Mouse (Mus musculus): ENCODE measurements around the gene Gfpt2. TPM values are rescaled to one million over a fixed set of nuclear protein-coding genes. Genes with fewer than 3 reads are reported as not detected.

Gene Gfpt2
- total RNA-seq, 1 experiment from 2014 or later: 0.19 TPM

DNA sequence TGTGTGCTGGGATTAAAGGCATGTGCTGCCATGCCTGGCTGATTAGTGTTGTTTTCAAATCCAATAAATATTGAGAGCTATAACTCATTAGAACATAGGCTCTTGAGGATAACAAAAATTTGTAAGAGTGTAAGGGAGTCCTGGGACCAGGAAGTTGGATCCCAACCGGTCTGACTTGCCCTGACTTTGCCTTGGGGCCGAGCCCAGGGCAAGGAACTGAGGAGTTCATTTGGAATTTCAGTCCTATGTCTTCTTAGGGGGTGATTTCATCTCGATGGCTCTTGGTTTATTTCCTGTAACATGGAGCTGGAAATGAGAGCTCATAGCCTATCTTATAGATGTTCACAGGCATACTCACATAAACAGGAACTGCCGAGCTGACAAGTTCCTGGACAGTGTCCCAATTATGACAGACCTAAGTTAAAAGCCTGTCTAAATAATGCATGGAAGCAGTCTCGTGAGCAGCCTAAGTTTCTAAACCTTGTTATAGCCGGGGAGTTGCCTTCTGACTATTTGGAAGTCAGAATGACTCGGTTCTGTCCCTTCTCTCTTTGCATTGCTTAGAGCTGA lies 35.3 kb downstream of the Gfpt2 start:
- no peak for ATAC-seq (replicated peaks; ENCODE audit: insufficient number of reproducible peaks, low FRiP score, low TSS enrichment, poor library complexity, severe bottlenecking)

DNA sequence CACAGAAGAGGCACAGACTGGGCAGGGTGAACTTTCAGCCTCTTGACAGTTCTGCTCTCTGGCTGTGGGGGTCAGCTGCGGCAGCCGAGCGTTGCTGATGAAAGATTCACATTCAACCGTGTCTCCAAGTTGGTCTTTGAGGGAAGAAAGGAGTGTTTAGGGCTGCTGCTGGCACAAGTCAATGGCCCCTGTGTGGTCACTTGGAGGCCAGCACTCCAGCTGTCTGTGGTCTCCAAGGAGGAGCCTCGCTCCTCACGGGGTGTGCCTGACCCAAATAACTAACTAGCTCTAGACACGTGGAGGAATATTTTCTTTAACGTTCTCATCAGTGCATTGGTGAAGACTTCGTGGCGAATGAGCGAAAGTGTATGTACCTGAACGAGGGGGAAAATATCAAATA lies 38.0 kb downstream of the Gfpt2 start:
- ATAC-seq (replicated peaks; ENCODE audit: insufficient number of reproducible peaks, low FRiP score, low TSS enrichment, poor library complexity, severe bottlenecking): no peak

DNA sequence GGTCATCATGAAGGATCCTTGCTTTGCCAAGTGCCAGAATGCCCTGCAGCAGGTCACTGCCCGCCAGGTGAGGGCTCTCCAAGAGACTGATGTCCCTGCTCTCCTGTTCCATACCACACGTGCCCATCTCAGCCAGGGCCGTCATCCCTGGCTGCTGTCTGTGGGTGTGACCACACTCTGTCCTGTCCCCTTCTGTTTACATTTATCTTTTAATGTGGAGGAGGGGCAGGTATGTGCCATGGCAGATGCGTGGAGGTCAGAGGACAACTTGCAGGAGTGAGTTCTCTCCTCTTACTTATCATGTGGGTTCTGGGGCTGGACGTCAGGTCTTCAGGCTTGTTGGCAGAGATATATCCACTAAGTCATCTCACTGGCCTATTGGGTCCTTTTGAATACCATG lies 39.0 kb downstream of the Gfpt2 start:
- ATAC-seq (replicated peaks; ENCODE audit: insufficient number of reproducible peaks, low FRiP score, low TSS enrichment, poor library complexity, severe bottlenecking): no peak

DNA sequence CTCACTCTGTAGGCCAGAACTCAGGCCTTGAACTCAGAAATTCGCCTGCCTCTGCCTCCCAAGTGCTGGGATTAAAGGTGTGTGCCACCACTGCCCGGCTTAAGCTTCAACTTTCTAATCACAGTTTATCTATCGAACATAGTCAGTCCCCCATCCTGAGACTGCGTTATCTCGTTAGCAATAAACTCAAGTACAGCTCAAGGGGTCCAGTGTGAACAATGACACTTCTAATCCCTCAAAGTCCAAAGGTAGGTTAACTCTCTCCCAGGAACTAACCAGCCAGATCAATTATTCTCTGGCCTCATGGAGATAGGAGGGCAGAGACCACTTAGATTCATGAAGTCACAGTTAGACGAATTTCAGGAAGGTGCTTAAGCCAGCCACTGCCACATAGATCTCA lies 40.3 kb downstream of the Gfpt2 start:
- ATAC-seq (replicated peaks; ENCODE audit: insufficient number of reproducible peaks, low FRiP score, low TSS enrichment, poor library complexity, severe bottlenecking): no peak

DNA sequence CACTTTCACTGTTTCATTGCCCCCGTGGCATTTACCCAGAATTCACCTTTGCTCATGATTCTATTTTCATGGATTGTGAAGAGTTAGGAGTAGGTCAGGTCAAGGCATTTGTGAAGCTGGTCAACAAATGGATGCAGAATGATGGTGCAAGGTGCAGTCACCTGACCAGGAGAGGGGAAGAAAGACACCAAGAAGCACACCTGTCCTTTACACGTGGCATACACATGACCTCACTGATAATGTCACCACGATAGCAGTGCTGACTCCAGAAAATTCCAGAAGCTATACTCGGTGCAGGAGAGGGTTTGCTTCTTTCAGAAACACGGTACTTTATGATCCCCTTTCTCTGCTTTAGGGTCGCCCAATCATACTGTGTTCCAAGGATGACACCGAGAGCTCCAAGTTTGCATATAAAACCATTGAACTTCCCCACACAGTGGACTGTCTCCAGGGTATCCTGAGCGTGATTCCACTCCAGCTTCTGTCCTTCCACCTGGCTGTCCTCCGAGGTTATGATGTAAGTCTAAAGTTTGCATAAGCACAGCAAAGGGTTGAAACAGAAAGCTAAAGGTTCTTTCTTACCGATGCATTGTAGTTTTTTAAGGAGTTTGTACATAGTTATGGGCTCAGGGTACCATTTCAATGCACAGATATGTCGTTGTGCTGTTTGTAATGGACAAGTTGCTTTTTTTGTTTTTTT lies 41.4 kb downstream of the Gfpt2 start:
- ATAC-seq (replicated peaks; ENCODE audit: insufficient number of reproducible peaks, low FRiP score, low TSS enrichment, poor library complexity, severe bottlenecking): no peak

DNA sequence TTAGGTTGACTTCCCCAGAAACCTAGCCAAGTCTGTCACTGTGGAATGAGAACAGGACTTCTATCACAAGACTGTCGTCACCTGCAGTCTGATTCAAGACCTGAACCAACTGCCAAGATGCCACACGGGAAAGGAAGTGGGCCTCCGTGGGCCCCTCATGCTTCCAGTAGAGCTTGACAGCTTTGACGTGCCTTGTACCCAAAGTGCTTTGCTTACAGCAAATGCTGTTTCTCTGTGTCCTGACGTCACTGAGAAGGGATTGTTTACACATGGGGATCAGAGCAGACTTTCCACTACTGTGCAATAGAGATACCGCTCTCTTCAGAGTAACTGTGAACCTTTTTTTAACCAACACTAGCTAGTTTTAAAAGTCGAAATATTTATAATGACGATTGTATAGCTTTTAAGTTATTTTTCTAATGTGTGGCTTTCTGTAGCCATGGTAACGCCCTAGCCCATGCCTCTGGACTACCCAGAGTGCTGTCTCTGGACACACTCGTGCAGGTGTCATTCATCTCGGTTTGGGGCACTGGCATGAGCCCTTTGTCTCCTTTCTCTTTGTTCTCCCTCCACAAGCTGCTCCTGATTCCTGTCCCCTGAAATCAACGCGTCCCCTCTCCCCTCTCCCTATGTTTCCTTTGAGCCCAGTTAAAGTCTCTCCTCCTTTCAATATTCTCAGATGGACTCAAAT lies 43.9 kb downstream of the Gfpt2 start:
- ATAC-seq (replicated peaks; ENCODE audit: insufficient number of reproducible peaks, low FRiP score, low TSS enrichment, poor library complexity, severe bottlenecking): no peak

DNA sequence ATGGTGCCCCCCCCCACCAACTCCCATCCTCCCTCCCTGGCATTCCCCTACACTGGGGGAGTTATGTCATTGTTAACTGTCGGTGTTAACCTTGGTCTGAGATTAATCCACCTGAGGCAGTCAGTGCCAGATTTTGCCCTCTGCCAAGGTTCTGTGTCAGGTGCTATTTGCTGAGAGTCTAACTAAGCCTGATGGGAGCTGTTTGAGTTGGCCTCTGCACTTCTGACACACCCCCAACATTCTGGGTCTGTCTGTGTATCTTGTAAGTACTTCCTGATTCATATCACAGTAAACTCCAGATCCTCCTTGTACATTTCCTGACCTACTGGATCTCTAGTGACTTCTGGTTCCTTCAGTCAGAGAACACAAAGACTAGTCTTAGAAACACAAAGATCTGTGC lies 46.7 kb downstream of the Gfpt2 start:
- no peak for ATAC-seq (replicated peaks; ENCODE audit: insufficient number of reproducible peaks, low FRiP score, low TSS enrichment, poor library complexity, severe bottlenecking)

DNA sequence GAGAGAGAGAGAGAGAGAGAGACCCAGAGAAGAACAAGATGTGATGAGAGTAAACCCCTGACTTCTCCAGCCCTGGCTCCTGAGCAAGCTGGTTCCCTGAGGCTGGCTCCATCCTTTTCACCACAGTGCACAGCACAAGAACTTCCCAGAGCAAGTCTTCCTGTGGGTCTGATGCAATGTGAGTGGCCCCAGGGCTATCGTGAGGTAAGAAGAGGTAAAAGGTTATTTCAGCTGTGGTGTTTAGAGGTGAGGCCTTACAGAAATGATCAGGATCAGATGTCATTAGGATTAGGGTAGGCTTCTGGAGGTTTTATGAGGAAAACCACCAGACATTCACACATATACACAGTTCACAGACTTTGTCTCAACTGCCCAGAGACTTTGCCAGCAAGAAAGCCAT lies 47.9 kb downstream of the Gfpt2 start:
- ATAC-seq (replicated peaks; ENCODE audit: insufficient number of reproducible peaks, low FRiP score, low TSS enrichment, poor library complexity, severe bottlenecking): no peak

DNA sequence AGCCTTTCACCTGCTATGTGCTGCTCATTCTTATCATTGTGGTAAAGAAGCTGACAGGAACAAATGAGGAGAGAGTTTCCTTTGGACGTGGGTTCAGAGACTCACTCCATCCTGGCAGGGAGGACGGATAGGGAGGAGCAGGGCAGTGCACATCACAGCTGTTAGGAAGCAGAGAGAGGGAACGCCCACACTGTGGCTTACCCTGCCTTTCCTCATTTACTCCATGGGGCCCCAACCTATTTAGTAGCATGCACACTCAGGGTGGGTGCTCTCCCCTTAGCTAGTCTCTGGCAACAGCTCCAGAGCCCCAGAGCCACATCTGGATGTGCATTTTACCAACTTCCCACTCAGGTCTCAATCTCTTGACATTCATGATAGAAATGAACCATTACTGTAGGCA lies 48.7 kb downstream of the Gfpt2 start:
- no peak for ATAC-seq (replicated peaks; ENCODE audit: insufficient number of reproducible peaks, low FRiP score, low TSS enrichment, poor library complexity, severe bottlenecking)

DNA sequence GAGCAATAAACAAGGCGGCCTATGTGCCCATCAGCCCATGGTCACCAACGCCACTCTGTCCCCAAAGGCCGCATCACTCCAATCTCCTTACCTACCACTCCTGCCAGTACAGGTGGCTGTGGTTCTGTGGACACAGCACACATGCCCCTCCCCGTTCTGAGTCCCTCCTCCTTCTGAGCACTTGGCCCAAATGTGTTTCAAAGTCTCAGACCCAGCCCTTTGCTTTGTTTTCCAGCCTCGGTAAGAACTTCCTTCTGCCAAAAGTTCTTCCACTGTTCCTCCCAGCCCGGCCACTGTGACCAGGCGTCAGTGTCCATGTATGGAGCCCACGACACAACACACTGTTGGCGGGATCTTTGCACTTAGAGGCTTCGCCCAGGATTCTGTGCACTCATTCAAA lies 50.3 kb downstream of the Gfpt2 start:
- no peak for ATAC-seq (replicated peaks; ENCODE audit: insufficient number of reproducible peaks, low FRiP score, low TSS enrichment, poor library complexity, severe bottlenecking)

DNA sequence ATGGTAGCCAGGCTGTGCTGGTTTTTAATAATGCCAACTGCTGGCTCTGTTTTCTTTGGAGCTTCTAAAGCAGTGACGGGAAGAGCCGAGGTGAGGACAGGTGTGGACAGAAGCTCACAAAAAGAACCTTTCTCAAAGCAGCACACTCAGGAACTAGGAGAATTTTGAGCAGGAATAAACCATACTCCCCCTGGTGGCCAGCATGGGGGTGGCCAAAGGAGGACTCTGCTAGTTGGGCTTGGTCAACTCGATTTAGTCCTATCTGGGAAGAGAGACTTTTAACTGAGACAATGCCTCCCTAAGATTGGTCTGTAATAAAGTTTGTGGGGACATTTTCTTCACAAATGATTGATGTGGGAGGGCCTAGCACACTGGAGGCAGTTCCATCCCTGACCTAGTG lies 51.0 kb downstream of the Gfpt2 start:
- ATAC-seq (replicated peaks; ENCODE audit: insufficient number of reproducible peaks, low FRiP score, low TSS enrichment, poor library complexity, severe bottlenecking): peak; percentile 30; the same call in 1 of the 2 replicates

DNA sequence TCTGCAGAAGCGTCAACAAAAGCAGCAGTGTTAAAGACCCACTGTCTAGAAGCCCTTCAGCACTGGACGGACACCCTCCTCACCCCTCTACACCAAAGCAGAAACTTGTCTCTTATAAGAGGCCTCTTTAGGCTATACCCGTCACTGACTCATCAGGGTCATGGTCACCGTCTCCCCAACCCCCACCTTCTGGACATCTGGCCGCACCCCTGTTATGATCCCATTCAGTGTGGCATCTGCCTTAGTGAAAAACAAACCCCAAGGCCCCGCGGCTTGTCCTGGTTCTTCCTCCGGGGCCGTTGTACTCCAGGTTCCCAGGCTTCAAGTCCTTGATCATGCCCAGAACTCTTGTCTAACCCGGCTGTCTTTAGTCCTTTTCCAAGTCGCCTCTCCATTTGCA lies 52.0 kb downstream of the Gfpt2 start:
- 0 out of 2 replicates have a peak, but pooled peaks have one; percentile 3 for ATAC-seq (replicated peaks; ENCODE audit: insufficient number of reproducible peaks, low FRiP score, low TSS enrichment, poor library complexity, severe bottlenecking)

DNA sequence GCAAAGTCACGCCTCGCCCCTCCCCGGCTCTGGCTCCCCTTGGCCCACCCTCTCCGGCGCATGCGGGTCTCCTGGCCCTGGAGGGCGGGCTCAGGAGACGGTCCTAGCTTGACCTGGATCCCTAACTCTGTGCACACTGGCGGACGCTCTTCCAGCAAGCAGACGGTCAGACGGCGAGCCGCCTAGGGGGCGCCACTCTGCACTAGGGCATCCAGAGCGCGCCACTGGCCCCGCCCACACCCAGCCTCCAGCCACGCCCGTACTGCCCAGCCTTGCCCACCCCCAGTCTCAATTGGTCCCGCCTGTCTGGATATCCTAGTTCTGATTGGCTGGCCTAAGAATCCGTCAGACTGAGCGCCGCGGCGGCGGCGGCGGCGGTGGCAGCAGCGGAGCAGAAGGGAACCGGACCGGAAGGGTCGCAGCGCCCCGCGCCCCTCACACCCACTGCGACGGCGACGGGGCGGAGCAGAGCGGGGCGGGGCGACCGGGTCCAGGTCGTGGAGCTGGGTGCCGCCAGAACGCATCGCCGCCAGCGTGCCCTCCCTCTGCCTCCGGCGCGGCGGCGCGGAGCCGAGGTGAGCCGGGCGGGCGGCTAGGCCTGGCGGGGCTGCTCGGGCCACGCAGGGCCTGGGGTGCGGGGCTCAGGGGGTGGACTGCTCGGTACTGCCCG lies 52.6 kb downstream of the Gfpt2 start, which contains the start of gene Mapk9:
Gene Mapk9 (plus strand): TSS at position 351 of the 670 bp plus-strand sequence.
- peak; percentile 98 for ATAC-seq (replicated peaks; ENCODE audit: insufficient number of reproducible peaks, low FRiP score, low TSS enrichment, poor library complexity, severe bottlenecking)

DNA sequence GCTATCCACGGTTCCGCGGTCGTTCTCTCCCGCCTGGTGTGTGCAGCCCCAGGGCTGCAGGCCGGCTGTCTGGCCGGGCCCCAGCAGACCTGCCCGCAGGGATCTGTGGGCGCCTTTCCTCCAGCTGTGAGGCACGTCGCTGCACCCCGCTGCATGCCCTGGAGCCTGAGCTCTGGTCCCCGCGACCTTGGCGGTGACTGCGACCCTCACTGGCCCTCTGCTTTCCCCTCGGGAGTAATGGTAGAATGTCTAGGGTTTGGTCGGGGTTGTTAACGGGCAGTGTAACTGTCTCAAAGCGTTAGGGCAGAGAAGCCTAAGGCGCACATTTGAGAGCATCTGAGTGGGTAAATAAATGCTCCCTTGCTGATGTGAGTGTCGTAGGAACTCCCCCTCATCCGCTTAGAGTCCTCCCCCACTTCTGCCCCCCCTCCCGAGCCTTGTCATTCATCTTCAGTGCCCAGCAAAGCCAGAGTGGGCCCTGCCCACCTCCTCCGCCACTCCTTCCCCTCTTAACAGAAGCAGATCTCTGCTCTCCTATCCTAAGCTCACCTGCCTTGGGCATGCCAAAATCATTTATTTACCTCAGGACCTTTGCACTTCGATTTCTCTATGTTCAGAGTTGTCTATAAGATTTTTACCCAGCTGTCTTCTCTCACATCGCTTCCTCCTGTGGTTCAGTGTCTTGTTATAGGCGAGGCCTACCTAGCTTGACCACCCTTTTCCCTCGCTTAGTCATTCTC lies 53.3 kb downstream of the Gfpt2 start:
- no peak for ATAC-seq (replicated peaks; ENCODE audit: insufficient number of reproducible peaks, low FRiP score, low TSS enrichment, poor library complexity, severe bottlenecking)

DNA sequence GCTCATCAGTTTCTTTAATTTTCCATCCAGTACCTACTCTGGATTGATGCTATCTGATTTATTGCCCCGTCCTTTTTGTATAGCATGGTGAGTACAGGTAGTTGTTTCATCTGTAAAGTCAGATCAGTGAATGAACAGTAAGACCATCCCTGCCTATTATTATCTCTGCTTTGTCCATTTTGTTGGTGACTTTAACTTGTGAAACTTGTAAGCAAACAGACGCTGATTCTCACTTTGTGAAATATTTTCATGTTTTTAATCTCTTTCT lies 53.8 kb downstream of the Gfpt2 start:
- no peak for ATAC-seq (replicated peaks; ENCODE audit: insufficient number of reproducible peaks, low FRiP score, low TSS enrichment, poor library complexity, severe bottlenecking)

DNA sequence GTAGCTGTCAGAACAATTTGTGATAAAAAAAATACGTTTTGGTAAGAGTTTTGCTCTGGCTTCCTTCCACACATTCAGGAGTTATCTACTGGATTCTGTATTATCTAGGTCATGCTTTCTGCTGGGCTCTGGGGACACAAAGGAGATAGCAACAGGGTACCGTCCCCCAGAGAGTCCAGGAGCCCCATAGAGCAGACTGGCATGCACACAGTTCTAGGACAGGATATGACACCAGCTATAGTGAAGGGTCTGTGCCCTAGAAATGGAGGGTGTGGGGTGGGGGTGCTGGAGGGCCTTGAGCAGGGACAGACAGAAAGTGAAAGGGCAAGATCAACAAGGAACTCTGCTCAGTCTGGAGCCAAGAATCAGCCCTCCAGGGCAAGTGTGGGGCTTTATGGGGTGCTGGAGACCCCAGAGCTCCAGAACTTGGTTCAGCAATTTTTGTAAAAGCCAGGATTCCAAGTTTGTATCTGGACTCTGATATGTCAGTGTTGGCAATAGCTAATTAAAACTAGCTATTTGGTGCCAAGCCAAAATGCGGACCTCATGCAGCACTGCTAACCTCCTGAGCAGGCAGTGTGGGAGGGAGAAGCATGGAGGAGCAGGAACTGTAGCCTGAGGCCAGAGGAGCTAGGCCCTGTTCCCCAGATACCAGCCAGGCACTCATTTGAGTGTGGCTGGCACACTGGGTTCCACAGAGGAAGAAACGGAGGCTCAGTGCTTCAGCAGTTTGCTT lies 54.3 kb downstream of the Gfpt2 start:
- ATAC-seq (replicated peaks; ENCODE audit: insufficient number of reproducible peaks, low FRiP score, low TSS enrichment, poor library complexity, severe bottlenecking): no peak

DNA sequence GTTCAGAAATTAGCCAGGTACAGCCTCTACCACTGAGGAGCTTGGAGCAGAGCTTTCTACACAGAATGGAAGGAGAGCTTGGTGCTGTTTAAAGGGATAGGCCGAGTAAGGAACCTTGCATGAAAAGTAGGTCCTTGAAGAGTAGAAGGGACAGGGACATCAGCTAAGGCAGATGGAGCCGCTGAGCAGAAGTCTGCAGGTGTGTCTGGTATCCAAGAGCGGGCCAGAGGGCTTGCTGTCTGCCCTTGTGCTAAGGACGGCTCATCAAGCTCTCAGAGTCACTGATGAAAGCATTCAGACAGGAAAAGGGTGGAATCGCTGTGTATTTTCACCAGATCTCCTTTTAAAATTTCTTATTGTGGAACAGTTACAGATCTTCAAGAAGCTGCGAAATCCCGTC lies 56.4 kb downstream of the Gfpt2 start:
- no peak for ATAC-seq (replicated peaks; ENCODE audit: insufficient number of reproducible peaks, low FRiP score, low TSS enrichment, poor library complexity, severe bottlenecking)

DNA sequence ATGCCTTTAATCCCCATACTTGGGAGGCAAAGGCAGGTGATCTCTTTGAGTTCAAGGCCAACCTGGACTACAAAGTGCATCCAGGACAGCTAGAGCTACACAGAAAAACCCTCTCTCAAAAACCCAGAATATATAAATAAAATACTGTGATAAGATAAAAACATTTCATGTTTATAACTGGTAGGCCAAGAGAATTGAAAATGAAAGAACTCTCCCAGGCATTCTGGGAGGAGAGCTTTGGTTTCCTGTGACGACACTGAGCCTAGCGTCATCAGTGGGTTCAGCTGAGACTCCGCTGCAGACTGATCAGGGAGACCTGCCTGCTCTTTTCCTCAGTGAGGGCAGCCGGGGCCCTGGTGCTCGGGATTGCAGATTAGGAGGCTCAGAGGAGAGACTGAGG lies 61.2 kb downstream of the Gfpt2 start:
- 0 out of 2 replicates have a peak, but pooled peaks have one; percentile 63 for ATAC-seq (replicated peaks; ENCODE audit: insufficient number of reproducible peaks, low FRiP score, low TSS enrichment, poor library complexity, severe bottlenecking)

DNA sequence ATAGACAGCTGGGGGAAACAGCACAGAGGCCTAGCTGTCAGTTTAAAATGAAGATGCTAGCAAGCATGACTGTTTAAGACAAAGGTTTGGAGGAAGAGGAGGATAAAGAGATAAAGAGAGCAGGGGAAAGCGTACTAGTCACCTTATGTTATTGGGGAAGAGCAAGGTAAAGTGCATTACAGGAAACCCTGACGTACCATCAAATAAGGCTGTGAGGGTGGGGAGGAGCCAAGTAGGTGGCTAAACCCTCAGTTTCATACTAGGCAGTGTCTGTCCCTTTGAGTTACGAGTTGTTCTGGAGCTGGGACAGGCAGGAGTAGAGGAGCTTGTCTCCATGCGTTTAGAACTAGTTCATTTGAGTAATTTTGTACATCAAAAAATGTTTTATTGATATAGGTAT lies 67.2 kb downstream of the Gfpt2 start:
- ATAC-seq (replicated peaks; ENCODE audit: insufficient number of reproducible peaks, low FRiP score, low TSS enrichment, poor library complexity, severe bottlenecking): no peak
